In genomic region chr3:65665977-65666766, GRCm38 (mm10) we compare ENCODE assay signal across 8 mouse cellular contexts. TPM values are rescaled to one million over a fixed set of nuclear protein-coding genes. Genes with fewer than 3 reads are reported as not detected.
DNase-seq lines count a peak whose midpoint lies in the region; ATAC-seq and TF ChIP-seq lines count a peak whose summit lies in the region.

TSS of gene Lekr1 (plus strand) at chr3:65666228.

- intact Hi-C loops in left cerebral cortex, adult 2 months (cut with DNase I), result loop anchor here (5.0 to 10.0 kb wide), 3 partner anchors 196 to 1919 kb away; partner anchors contain the start of gene Mfsd1

- no peaks in the 10 kb centered on the region for H3K79me2 ChIP-seq in macrophage (ENCODE audit: inconsistent target)

- no peaks in the 10 kb centered on the region for H3K36me3 ChIP-seq in macrophage (ENCODE audit: inconsistent target)

- TF ChIP-seq CTCF in left cerebral cortex, adult 2 months (IDR thresholded peaks at IDR 0.05), result no peak

- peak; percentile 96 for DNase-seq in ZHBTc4 (ENCODE audit: low read depth, low spot score)
- DNase-seq in gastrocnemius, adult 8-10 months (ENCODE audit: low spot score in 2 of 2), result peak; percentile 66 to 68
- peak; percentile 47 for DNase-seq in hindlimb bud, embryonic 11.5 days (ENCODE audit: extremely low spot score, low read depth, low spot score)
- peak; percentile 90 to 91 for DNase-seq in left cerebral cortex, adult 2 months (ENCODE audit: extremely low spot score in 1 of 2, low spot score in 2 of 2)
- peak; percentile 58 for DNase-seq in retina, postnatal 7 days (ENCODE audit: low read depth, low spot score)
- DNase-seq in urinary bladder, adult 18-20 months (ENCODE audit: low spot score in 2 of 2), result peak; percentile 82 to 87

- ATAC-seq in common myeloid progenitor, adult 5-6 weeks (replicated peaks; ENCODE audit: low read depth, poor library complexity, severe bottlenecking), result peak; percentile 92

- WGBS in macrophage (ENCODE audit: missing documents), result under 1% methylated on average over 73 of the region's 73 CpGs

- peak within 1 kb of the TSS; percentile 73 for H3K4me3 ChIP-seq in left cerebral cortex, adult 2 months
- H3K4me3 ChIP-seq in macrophage (ENCODE audit: inconsistent target), result peak within 1 kb of the TSS; percentile 45

- peak within 1 kb of the TSS; percentile 87 for H3K27ac ChIP-seq in left cerebral cortex, adult 2 months
- peak within 1 kb of the TSS; percentile 46 for H3K27ac ChIP-seq in macrophage

RNA-seq across cellular contexts. Expression of gene Lekr1, which starts in this region (rescaled TPM):
- 5.2 and 7.8 TPM in 2 replicates for total RNA-seq in common myeloid progenitor, adult 5-6 weeks (2017)
- under 1 TPM; 0.19 to 0.62 (median 0.27) TPM for total RNA-seq in gastrocnemius, adult 8-10 months (2022)
- total RNA-seq in left cerebral cortex, adult 2 months (2021), result 1 to 10 TPM; 6.4 to 6.5 TPM
- total RNA-seq in macrophage (2018; cell fraction: chromatin; rRNA removed), result 10 to 100 TPM in 4 of 26 experiments, 1 to 10 TPM in 22; 1.3 to 16.2 (median 6.0) TPM
- 1 to 10 TPM; 1.1 to 2.5 (median 1.9) TPM for total RNA-seq in macrophage (2018; cell fraction: cytosol; rRNA removed)
- total RNA-seq in macrophage (2018; cell fraction: nucleus; rRNA removed), result 10 to 100 TPM in 7 of 26 experiments, 1 to 10 TPM in 19; 2.7 to 17.0 (median 5.6) TPM
- polyA plus RNA-seq in macrophage (2018), result 1.3 to 2.7 TPM (median 2.4 TPM) in 3 replicates

Comparison
In these comparisons a context has a peak if more than half of its experiments do, and no peak if none do; other contexts are left out.
1. Peak in every context shown above with its lines: DNase-seq, ATAC-seq, H3K4me3 ChIP-seq and H3K27ac ChIP-seq.
2. Peak in DNase-seq in gastrocnemius, adult 8-10 months; RNA of the gene not detected or under 1 TPM.